Comparison of ENCODE assay signal across 10 mouse cellular contexts in the genomic region with DNA sequence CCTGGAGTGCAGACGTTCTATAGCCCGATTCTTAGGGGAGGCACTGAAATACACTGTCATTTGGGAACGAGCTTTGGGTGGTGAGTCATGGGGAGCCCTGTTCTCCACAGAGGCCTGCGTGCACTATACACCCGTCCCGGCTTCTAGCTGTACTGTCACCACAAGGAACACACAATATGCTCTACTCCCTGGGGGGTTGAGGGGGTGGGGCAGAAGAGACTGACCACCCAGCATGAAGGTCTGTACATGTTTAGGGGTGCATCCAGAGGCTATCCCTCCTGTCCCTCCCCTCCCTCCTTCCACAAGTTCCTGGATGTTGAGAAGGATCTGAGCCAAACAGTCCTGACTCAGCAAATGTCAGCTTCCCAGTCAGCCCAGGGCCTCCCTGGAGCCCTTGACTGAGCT.
DNase-seq lines count a peak whose midpoint lies in the region; ATAC-seq and TF ChIP-seq lines count a peak whose summit lies in the region.
"Had no signal": no experiment of that assay in that cellular context is flagged by ENCODE, and none has a peak within 500 bp of the region (broad histone marks: within the 10 kb centered on the region; RNA-seq: fewer than 3 reads in every experiment).

No protein-coding gene starts in this region.

- no peak for DNase-seq in forebrain, embryonic 10.5 days (ENCODE audit: extremely low spot score, low spot score)
- DNase-seq in lung, postnatal 10 days = peak; percentile 53
- DNase-seq in lung, adult 2 months = no peak
- DNase-seq in ovary, postnatal 14 days (ENCODE audit: low spot score) = no peak
- no peak for DNase-seq in cerebellum, adult 8-10 months
- DNase-seq: cerebellum, postnatal 25 days; midbrain, embryonic 14.5 days had no signal

- no peaks in the 10 kb centered on the region for H3K9me3 ChIP-seq in forebrain, embryonic 10.5 days
- H3K9me3 ChIP-seq in forebrain, embryonic 15.5 days = no peaks in the 10 kb centered on the region
- H3K9me3 ChIP-seq in heart, embryonic 15.5 days (replicated peaks) = no peaks in the 10 kb centered on the region
- H3K9me3 ChIP-seq in limb, embryonic 15.5 days = no peaks in the 10 kb centered on the region

- H3K36me3 ChIP-seq in forebrain, embryonic 10.5 days (replicated peaks) = peaks cover 94% of the 10 kb centered on the region
- H3K36me3 ChIP-seq in forebrain, embryonic 15.5 days = no peaks in the 10 kb centered on the region
- H3K36me3 ChIP-seq in heart, embryonic 15.5 days = peaks cover 59% of the 10 kb centered on the region
- peaks cover 89% of the 10 kb centered on the region for H3K36me3 ChIP-seq in limb, embryonic 15.5 days

- no peak for TF ChIP-seq POLR2A in lung, adult 2 months (IDR thresholded peaks at IDR 0.05; ENCODE audit: borderline replicate concordance, extremely low read depth, low read depth, low read length)

- no peak overlapping the region for H3K4me2 ChIP-seq in forebrain, embryonic 15.5 days (replicated peaks)
- no peak overlapping the region for H3K4me2 ChIP-seq in heart, embryonic 15.5 days
- H3K4me2 ChIP-seq in limb, embryonic 15.5 days = no peak overlapping the region

- TF ChIP-seq CTCF in lung, adult 2 months (IDR thresholded peaks at IDR 0.05; ENCODE audit: insufficient read depth, low read length) = no peak

- no peak for ATAC-seq in forebrain, embryonic 15.5 days (replicated peaks)
- no peak for ATAC-seq in heart, embryonic 15.5 days (replicated peaks; ENCODE audit: insufficient number of reproducible peaks, insufficient read depth, low FRiP score, low read depth)
- ATAC-seq in limb, embryonic 15.5 days (ENCODE audit: insufficient number of reproducible peaks, low FRiP score, low TSS enrichment, low read depth) = no peak

- H3K27me3 ChIP-seq in forebrain, embryonic 10.5 days (ENCODE audit: poor library complexity, severe bottlenecking) = no peaks in the 10 kb centered on the region
- H3K27me3 ChIP-seq in forebrain, embryonic 15.5 days = no peaks in the 10 kb centered on the region
- no peaks in the 10 kb centered on the region for H3K27me3 ChIP-seq in heart, embryonic 15.5 days
- H3K27me3 ChIP-seq in limb, embryonic 15.5 days = no peaks in the 10 kb centered on the region

- H3K4me1 ChIP-seq in forebrain, embryonic 10.5 days = peaks cover 22% of the 10 kb centered on the region
- H3K4me1 ChIP-seq in forebrain, embryonic 15.5 days = peaks cover 14% of the 10 kb centered on the region
- H3K4me1 ChIP-seq in lung, adult 2 months (ENCODE audit: control insufficient read depth, insufficient read depth, low read length) = peaks cover 21% of the 10 kb centered on the region
- peaks cover 47% of the 10 kb centered on the region for H3K4me1 ChIP-seq in heart, embryonic 15.5 days (replicated peaks)
- H3K4me1 ChIP-seq in limb, embryonic 15.5 days = peaks cover 47% of the 10 kb centered on the region

- 90% methylated on average over 6 of the region's 6 CpGs for WGBS in forebrain, embryonic 10.5 days
- 73% methylated on average over 6 of the region's 6 CpGs for WGBS in forebrain, embryonic 15.5 days
- WGBS in lung, adult 2 months = 70% methylated on average over 6 of the region's 6 CpGs
- WGBS in heart, embryonic 15.5 days = 70% methylated on average over 6 of the region's 6 CpGs
- WGBS in limb, embryonic 15.5 days = 71% methylated on average over 6 of the region's 6 CpGs

- 0 out of 2 replicates have a peak overlapping the region, but pooled peaks have one; percentile 44 for H3K27ac ChIP-seq in forebrain, embryonic 10.5 days
- no peak overlapping the region for H3K27ac ChIP-seq in forebrain, embryonic 15.5 days (replicated peaks)
- peak overlapping the region; percentile 89 for H3K27ac ChIP-seq in heart, embryonic 15.5 days
- peak overlapping the region; percentile 89; the same call in 1 of the 2 replicates for H3K27ac ChIP-seq in limb, embryonic 15.5 days

- H3K9ac ChIP-seq in forebrain, embryonic 15.5 days (replicated peaks) = no peak overlapping the region
- H3K9ac ChIP-seq in heart, embryonic 15.5 days = no peak overlapping the region
- H3K9ac ChIP-seq in limb, embryonic 15.5 days = no peak overlapping the region

- no peak overlapping the region for H3K4me3 ChIP-seq in forebrain, embryonic 10.5 days
- no peak overlapping the region for H3K4me3 ChIP-seq in forebrain, embryonic 15.5 days
- no peak overlapping the region for H3K4me3 ChIP-seq in lung, adult 2 months (replicated peaks; ENCODE audit: extremely low read depth, low read depth, low read length)
- no peak overlapping the region for H3K4me3 ChIP-seq in heart, embryonic 15.5 days
- no peak overlapping the region for H3K4me3 ChIP-seq in limb, embryonic 15.5 days
